Mouse (Mus musculus) neural tube, embryonic 12.5 days (tissue): ENCODE results near the gene Rce1. TPM values are rescaled to one million over a fixed set of nuclear protein-coding genes. Genes with fewer than 3 reads are reported as not detected.
A peak's percentile ranks its signal among the peaks of the same experiment; 100 is the strongest.

Source experiments
- ATAC-seq: fragments of 200-750 bp; cut with Nextera tagmentation; 2 replicates; pipeline ENCODE4 v1.8.0; 2017; ENCODE audit warnings: low read depth, mild to moderate bottlenecking, moderate TSS enrichment, moderate library complexity; ENCODE audit not compliant: low FRiP score
- H3K27ac ChIP-seq: fragments of 300-500 bp; sonication (generic); 2 replicates; pipeline ENCODE4 v1.5.1; 2016
- H3K27me3 ChIP-seq: fragments of 300-500 bp; sonication (generic); replicated peaks from 2 replicates; pipeline ENCODE4 v1.6.1; 2016; ENCODE audit warnings: mild to moderate bottlenecking
- H3K36me3 ChIP-seq: fragments of 300-500 bp; sonication (generic); 2 replicates; pipeline ENCODE4 v1.6.1; 2016; ENCODE audit warnings: mild to moderate bottlenecking
- H3K4me1 ChIP-seq: fragments of 300-500 bp; sonication (generic); 2 replicates; pipeline ENCODE4 v1.6.1; 2016
- H3K4me2 ChIP-seq: fragments of 300-500 bp; sonication (generic); replicated peaks from 2 replicates; pipeline ENCODE4 v1.6.1; 2016; ENCODE audit warnings: mild to moderate bottlenecking
- H3K4me3 ChIP-seq: fragments of 300-500 bp; sonication (generic); 2 replicates; pipeline ENCODE4 v1.5.1; 2016
- H3K9ac ChIP-seq: fragments of 300-500 bp; sonication (generic); 2 replicates; pipeline ENCODE4 v1.6.1; 2016; ENCODE audit warnings: mild to moderate bottlenecking
- H3K9me3 ChIP-seq: fragments of 300-500 bp; sonication (generic); 2 replicates; pipeline ENCODE4 v1.6.1; 2016; ENCODE audit warnings: mild to moderate bottlenecking
- WGBS: fragments of 180-500 bp; shearing (Covaris S2); methylation state at CpG from one replicate; pipeline ENCODE4 v1.1.7; 2016; 5-methylcytosine and 5-hydroxymethylcytosine counted together
- polyA plus RNA-seq: library from polyadenylated mRNA; unstranded; fragments of >200 nt; fragmentation: Nextera tagmentation; extraction: Ambion mirVana; gene quantifications from 2 replicates; pipeline ENCODE4 v1.2.1, GENCODE M21; 2016

The Rce1 gene
- 56.1 and 60.5 TPM in 2 replicates for polyA plus RNA-seq

DNA sequence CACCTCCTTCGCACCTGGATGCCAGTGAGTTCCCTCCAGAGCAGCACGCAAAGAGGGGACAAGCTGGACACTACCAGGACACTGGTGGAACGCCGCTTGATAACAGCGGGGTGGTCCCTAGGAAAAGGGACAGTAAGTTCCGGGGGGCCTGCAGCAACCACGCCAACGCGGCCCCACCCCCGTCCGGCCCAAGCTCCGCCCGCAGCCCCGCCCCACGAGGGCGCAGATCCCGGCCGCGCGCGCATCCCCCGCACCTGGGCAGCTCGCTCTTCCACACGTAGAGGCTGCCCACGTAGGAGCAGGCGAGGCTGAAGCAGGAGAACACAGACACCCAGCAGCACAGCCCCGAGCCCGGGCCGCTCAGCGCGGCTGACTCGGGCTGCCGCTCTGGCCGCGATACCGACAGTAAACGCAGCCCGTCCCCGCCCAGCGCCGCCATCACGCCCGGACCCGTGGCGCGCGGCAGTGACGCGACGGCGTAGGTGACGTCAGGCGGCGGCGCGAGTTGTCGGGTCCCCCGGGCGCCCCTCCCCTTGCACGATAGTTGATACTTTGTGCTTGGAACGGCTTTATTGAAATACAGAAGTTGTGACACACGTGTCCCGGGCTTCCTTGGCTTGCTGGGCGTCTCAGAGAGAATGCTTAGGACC lies at the start of gene Rce1:
Rce1 (minus strand) TSS at position 463 of the 650 bp plus-strand sequence.
- peak within 1 kb of the TSS; percentile 82 for H3K4me3 ChIP-seq
- peak within 1 kb of the TSS; percentile 89 for H3K9ac ChIP-seq
- under 1% methylated on average over 64 of the region's 64 CpGs for WGBS
- no peaks in the 10 kb centered on the region for H3K9me3 ChIP-seq
- H3K27me3 ChIP-seq, result no peaks in the 10 kb centered on the region
- peak; percentile 85 for ATAC-seq
- H3K36me3 ChIP-seq, result peaks cover 37% of the 10 kb centered on the region
- H3K4me1 ChIP-seq, result peaks cover 20% of the 10 kb centered on the region
- H3K4me2 ChIP-seq, result peak within 1 kb of the TSS; percentile 80
- peak within 1 kb of the TSS; percentile 59; the same call in 1 of the 2 replicates for H3K27ac ChIP-seq

DNA sequence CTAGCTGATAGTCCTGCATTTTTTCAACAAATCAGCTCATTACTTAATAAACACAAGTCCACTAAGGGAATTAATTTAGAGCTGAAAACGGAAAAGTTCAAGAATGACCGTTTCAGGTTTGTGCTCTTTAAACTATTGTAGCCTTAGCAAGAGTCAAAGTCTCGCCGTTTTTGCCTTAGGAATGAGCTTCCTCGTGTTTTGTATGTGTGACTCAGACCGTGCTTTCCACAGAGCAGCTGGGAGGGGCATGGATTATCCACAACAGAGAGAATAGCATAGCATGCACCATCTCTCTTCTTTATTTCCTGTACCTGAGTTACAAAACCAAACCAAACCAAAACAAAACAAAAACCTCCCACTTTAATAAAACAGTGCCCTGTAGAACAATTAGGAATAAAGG lies 47.0 kb upstream of the Rce1 start:
- no peak for ATAC-seq

DNA sequence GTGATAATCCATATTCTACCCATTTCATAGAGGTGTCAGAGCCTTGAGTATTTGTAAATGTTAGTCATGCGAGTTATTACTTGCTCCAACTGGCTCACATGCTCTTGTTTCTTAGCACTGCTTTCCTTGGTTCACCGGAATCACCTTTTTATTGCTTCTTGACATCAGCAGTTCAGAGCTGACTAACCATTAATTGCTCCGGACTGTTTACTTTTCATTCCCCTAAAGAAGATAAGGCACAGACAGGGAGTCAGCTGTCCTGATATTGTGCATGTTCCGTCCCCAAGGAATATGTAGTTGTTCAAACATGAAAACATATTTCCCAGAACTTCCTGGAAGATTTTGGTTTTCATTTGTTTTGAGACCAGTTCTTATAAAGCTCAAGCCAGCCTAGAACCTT lies 45.3 kb upstream of the Rce1 start:
- ATAC-seq, result no peak
- Histone ChIP-seq H3K9me3 (no peaks in the 10 kb centered on the region), H3K9ac (no peak overlapping the region), H3K27ac (no peak overlapping the region), H3K4me2 (no peak overlapping the region), H3K4me3 (no peak overlapping the region), H3K27me3 (no peaks in the 10 kb centered on the region), H3K36me3 (no peaks in the 10 kb centered on the region), H3K4me1 (no peaks in the 10 kb centered on the region)
- 81% methylated on average over 4 of the region's 4 CpGs for WGBS

More for the DNA sequence above, 47.0 kb upstream of the Rce1 start:
- Histone ChIP-seq H3K9me3 (no peaks in the 10 kb centered on the region), H3K4me2 (no peak overlapping the region), H3K4me3 (no peak overlapping the region), H3K9ac (no peak overlapping the region), H3K27ac (no peak overlapping the region), H3K4me1 (no peaks in the 10 kb centered on the region), H3K27me3 (no peaks in the 10 kb centered on the region), H3K36me3 (no peaks in the 10 kb centered on the region)
- 59% methylated on average over 6 of the region's 6 CpGs for WGBS

DNA sequence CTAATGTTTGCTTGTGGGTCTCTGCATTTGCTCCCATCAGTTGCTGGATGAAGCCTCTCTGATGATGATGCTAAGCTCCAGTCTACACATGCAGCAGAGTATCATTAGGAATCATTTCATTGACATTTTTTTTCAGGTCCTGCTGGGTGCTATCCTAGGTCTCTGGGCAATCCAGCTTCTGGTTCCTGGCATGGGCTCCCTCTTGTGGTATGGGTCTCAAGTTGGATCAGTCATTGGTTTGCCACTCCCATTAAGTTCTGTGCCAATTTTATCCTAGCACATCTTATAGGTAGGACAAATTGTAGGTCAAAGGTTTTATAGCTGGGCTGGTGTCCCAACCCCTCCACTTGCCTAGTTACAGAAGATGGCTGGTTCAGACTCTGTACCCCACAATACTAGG lies 41.4 kb upstream of the Rce1 start:
- ATAC-seq, result no peak
- H3K27me3 ChIP-seq, result no peaks in the 10 kb centered on the region
- no peak overlapping the region for H3K9ac ChIP-seq
- H3K4me2 ChIP-seq, result no peak overlapping the region
- no peaks in the 10 kb centered on the region for H3K9me3 ChIP-seq
- H3K4me3 ChIP-seq, result no peak overlapping the region
- no peak overlapping the region for H3K27ac ChIP-seq
- H3K36me3 ChIP-seq, result no peaks in the 10 kb centered on the region
- H3K4me1 ChIP-seq, result no peaks in the 10 kb centered on the region

DNA sequence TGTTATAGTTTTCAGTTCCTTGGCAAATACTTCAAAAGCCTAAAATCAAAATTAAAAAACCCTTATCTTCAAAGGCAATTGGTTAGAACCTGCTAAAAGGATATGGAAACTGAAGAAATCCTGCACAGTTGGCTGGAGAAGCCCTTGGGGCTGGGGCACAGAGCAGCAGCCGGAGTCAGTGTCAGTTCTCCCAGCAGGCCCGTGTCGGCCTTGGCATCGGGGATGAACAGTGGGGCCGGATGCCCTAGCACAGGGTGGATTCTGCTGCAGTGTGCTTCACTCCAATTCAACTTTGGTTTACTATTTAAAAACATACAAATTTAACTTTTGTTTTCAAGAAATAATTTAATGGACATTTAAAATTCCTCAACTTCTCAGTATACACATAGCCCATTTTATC lies 32.7 kb upstream of the Rce1 start:
- H3K27me3 ChIP-seq, result no peaks in the 10 kb centered on the region
- H3K9ac ChIP-seq, result no peak overlapping the region
- H3K4me2 ChIP-seq, result no peak overlapping the region
- H3K4me1 ChIP-seq, result no peaks in the 10 kb centered on the region
- H3K4me3 ChIP-seq, result no peak overlapping the region
- 92% methylated on average over 5 of the region's 5 CpGs for WGBS
- H3K9me3 ChIP-seq, result no peaks in the 10 kb centered on the region
- H3K27ac ChIP-seq, result no peak overlapping the region
- no peaks in the 10 kb centered on the region for H3K36me3 ChIP-seq
- no peak for ATAC-seq

DNA sequence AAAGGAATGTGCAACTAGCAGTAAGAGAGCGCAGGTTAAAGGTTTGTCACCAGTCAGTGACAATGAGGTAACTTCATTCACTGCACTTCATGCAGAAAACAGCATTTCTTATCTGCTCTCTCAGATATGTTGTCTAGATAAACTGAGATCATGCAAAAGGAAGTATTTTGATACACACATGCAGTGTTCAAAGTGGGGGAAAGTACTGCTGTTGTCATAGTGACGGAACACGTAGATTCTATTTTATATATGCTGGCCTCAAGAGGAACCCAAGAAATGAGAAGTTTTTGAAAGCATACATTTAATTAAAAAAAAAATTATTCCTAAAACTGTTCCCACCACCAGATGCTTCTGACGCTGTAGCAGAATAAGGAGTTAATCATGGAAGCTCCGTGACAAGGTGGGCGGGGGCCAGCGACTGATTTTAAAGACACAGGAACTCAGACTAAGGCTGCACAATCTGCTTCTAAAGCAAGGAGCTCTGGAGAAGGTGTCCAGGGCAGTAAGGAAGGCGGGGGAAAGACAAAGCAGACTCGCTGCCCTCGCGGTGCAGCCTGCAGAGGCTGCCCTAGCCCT lies 21.6 kb upstream of the Rce1 start:
- Histone ChIP-seq H3K4me2 (no peak overlapping the region), H3K9ac (no peak overlapping the region), H3K27ac (no peak overlapping the region), H3K36me3 (no peaks in the 10 kb centered on the region), H3K9me3 (no peaks in the 10 kb centered on the region), H3K27me3 (no peaks in the 10 kb centered on the region), H3K4me3 (no peak overlapping the region), H3K4me1 (no peaks in the 10 kb centered on the region)
- 84% methylated on average over 11 of the region's 11 CpGs for WGBS
- ATAC-seq, result no peak

DNA sequence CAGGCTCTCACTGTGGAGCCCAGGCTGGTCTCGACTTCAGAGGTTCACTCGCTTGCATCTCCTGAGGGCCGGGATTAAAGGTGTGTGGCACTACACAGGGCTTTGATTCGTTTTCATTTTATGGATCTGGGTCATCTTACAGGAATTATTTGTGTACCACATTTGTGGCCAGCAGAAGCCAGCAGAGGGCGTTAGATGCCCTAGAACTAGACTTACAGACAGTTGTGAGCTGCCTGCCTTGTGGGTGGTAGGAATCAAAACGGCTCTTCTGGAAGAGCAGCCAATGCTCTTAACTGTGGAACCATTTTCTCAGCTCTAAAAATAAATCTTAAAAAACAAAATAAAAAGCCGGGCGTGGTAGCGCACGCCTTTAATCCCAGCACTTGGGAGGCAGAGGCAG lies 18.8 kb upstream of the Rce1 start:
- no peak for ATAC-seq
- Histone ChIP-seq H3K4me3 (no peak overlapping the region), H3K27ac (no peak overlapping the region), H3K27me3 (no peaks in the 10 kb centered on the region), H3K36me3 (no peaks in the 10 kb centered on the region), H3K4me1 (no peaks in the 10 kb centered on the region), H3K4me2 (no peak overlapping the region), H3K9ac (no peak overlapping the region), H3K9me3 (no peaks in the 10 kb centered on the region)
- WGBS, result 46% methylated on average over 10 of the region's 10 CpGs

DNA sequence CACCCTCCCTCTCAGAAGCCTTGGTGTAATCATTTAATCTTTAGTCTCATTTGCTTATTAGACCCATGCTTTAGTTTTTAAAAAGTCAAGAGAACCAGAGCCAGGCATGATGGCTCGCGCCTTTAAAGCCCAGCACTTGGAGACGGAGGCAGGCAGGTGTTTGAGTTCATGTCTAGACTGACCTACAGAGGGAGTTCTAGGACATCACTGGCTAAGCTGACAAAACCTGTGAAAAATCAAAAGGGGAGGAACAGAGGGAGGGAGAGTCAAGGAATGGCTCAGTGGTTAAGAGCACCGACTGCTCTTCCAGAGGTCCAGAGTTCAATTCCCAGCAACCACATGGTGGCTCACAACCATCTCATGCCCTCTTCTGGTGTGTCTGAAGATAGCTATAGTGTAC lies 10.5 kb upstream of the Rce1 start:
- no peaks in the 10 kb centered on the region for H3K27me3 ChIP-seq
- no peak overlapping the region for H3K4me3 ChIP-seq
- no peaks in the 10 kb centered on the region for H3K36me3 ChIP-seq
- 61% methylated on average over 4 of the region's 4 CpGs for WGBS
- H3K9ac ChIP-seq, result no peak overlapping the region
- no peaks in the 10 kb centered on the region for H3K9me3 ChIP-seq
- no peak overlapping the region for H3K27ac ChIP-seq
- H3K4me2 ChIP-seq, result no peak overlapping the region
- ATAC-seq, result no peak
- H3K4me1 ChIP-seq, result no peaks in the 10 kb centered on the region

DNA sequence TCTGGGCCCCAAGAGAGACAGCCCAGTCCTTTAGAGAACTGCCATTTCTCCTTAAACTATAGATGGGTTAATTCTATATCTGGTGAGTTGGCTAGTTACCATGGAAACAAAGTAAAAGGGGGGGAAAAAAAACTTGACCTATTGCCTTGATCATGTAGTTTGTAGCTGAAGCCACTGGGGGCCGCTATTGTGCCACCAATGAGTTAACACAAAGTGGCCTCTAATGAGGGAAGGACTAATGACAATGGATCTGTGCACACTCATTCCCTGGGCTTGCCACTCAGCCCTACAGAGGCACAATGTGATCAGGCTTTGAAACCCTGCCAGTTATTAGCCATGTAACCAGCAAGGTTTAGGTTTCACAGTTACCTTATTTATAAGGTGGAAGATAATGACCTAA lies 3.4 kb upstream of the Rce1 start:
- H3K4me3 ChIP-seq, result no peak overlapping the region
- H3K9ac ChIP-seq, result no peak overlapping the region
- no peaks in the 10 kb centered on the region for H3K27me3 ChIP-seq
- 0% methylated on average over 1 of the region's 1 CpGs for WGBS
- no peak overlapping the region for H3K27ac ChIP-seq
- peaks cover 20% of the 10 kb centered on the region for H3K4me1 ChIP-seq
- peaks cover 1% of the 10 kb centered on the region for H3K36me3 ChIP-seq
- H3K9me3 ChIP-seq, result no peaks in the 10 kb centered on the region
- no peak overlapping the region for H3K4me2 ChIP-seq
- no peak for ATAC-seq

DNA sequence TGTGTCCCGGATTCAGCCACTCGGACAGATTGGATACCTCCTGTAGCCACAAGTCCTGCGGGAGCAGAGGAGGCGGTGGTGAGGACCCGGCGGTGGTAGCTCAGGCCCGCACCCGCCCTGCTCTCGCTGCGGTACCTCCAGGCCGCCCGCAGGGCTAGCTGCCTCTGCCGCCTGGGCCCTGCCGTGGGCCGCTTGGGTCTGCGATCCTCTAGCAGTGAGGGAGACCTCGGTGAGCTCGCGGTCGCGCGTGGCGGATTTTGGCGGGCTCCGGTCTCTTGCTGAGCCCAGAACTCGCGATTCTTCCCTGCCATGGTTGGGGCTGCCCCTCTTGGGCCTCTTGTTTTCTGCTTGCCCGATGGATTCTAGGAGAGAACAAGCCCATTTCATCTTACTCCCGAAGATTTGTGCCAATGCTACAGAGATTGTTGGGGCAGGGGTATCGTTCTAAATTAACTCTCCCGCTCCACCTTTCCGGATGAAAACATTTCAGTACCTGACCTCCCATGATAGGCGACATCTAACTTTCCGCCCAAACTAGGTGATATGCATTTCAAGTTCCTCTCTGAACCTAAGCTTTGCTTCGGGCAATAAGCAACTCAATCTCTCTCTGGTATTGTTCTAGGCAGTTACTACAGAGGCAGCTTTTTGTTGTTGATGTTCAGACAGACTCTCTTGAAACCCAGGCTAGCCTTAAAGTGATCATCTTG lies 541 bp upstream of the Rce1 start:
- WGBS, result 2% methylated on average over 35 of the region's 35 CpGs
- peak; percentile 63 for ATAC-seq
- Histone ChIP-seq H3K9me3 (no peaks in the 10 kb centered on the region), H3K4me2 (peak overlapping the region; percentile 80), H3K27me3 (no peaks in the 10 kb centered on the region), H3K9ac (peak overlapping the region; percentile 89), H3K4me3 (peak overlapping the region; percentile 82), H3K36me3 (peaks cover 30% of the 10 kb centered on the region), H3K4me1 (peaks cover 20% of the 10 kb centered on the region), H3K27ac (0 out of 2 replicates have a peak overlapping the region, but pooled peaks have one; percentile 59)

DNA sequence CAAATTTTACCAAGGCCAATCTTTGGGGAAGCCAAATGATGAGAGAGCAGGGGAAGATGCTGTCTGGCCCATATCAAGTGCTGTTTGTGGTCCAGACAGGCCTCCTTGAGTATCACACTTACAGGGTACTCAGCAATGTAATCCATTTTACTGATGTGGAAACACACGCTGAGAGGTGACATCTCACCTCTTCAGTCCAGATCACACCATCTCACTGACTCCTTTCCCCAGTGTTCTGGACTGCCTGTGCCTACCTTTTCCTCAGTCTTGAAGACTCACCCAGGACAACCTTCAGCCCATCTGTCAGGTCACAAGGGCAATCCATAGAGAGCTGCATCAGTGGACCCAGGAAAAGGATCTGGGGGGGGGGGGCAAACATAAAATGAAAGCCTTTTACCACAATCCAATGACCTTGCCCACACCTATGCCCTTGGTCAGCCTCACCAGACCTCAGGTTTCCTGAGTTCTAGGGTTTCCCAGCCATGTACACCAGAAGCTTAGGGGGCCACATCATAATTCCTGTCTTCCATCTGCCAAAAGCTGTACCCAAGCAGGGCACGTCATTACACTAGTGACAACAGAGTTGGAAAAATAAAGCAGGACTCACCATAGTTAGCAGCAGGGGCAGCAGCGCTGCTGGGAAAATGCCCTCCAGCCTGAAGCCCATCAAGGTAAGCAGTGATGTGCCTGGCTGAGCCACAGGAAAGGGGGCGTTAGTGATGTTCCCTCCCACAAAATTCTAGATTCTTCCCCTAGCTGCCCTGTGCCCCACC lies 849 bp downstream of the Rce1 start:
- Histone ChIP-seq H3K36me3 (peaks cover 41% of the 10 kb centered on the region), H3K4me3 (peak overlapping the region; percentile 82), H3K4me1 (peaks cover 20% of the 10 kb centered on the region), H3K9ac (peak overlapping the region; percentile 89), H3K4me2 (peak overlapping the region; percentile 80), H3K27me3 (no peaks in the 10 kb centered on the region), H3K9me3 (no peaks in the 10 kb centered on the region), H3K27ac (0 out of 2 replicates have a peak overlapping the region, but pooled peaks have one; percentile 3)
- WGBS, result 36% methylated on average over 4 of the region's 4 CpGs
- ATAC-seq, result no peak

DNA sequence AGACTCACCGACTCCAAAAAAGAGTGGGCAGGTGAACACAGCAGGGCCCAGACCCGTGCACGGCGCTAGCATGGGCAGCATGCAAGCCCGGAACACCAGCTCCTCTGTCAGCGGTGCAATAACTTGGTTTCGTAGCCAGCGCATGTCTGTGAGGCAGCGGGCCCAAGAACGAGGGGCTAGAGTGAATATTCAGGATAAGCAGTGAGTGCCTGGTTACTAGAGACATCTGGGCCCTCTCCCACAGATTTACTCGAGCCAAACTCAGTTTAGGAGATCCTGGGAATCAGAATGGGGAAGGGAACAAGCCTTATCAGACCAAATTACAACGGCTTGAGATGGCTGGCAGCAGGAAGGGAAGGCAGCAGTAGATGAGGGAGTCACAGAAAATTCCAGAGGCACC lies 1.4 kb downstream of the Rce1 start:
- no peaks in the 10 kb centered on the region for H3K27me3 ChIP-seq
- no peaks in the 10 kb centered on the region for H3K9me3 ChIP-seq
- H3K4me1 ChIP-seq, result peaks cover 20% of the 10 kb centered on the region
- no peak overlapping the region for H3K27ac ChIP-seq
- H3K9ac ChIP-seq, result no peak overlapping the region
- ATAC-seq, result no peak
- peaks cover 41% of the 10 kb centered on the region for H3K36me3 ChIP-seq
- 93% methylated on average over 12 of the region's 12 CpGs for WGBS
- no peak overlapping the region for H3K4me3 ChIP-seq
- H3K4me2 ChIP-seq, result no peak overlapping the region
